Mouse (Mus musculus) mesoderm, embryonic 11.5 days (tissue): ENCODE measurements around the gene Cog6.
"Not testable (repeated sequence)": the region's sequence is repeated elsewhere in the genome, so short reads cannot be mapped to it uniquely, and the experiment has no call there.

Experiments used
- DNase-seq: peaks from one replicate; pipeline ENCODE4 v3.0.0-alpha.2; 2012; ENCODE audit warnings: low read depth, low spot score

Cog6 gene

GRCm38 (mm10) chr3:53032432-53032831, 15.4 kb upstream of the Cog6 start:
- no peak for DNase-seq

- DNase-seq: no peak
These were observed 14.5 kb upstream of the Cog6 start for GRCm38 (mm10) chr3:53031586-53031985.

DNA sequence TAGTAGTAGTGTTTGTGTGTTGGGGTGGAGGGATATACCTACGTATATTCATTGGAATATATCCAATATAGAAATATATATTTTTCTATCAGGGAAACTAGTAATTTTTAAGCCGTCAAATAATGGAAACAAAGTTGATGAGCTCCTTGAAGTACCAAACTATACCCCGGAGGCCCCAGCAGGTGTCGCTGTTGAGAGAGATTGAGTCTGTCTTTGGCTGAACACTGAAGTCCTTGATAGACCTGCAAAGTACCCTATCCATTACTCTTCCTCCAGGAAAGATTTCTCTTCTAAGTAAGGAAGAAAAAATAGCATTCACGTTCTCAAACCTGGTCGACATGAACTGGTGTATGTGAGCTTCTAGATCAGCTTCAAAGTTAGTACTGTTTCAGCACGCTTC, 12.0 kb upstream of the Cog6 start:
- DNase-seq: peak; percentile 83

GRCm38 (mm10) chr3:53027333-53027732, 10.3 kb upstream of the Cog6 start:
- DNase-seq: no peak

GRCm38 (mm10) chr3:53007411-53007810, 9.6 kb downstream of the Cog6 start:
- DNase-seq: no peak

GRCm38 (mm10) chr3:53004406-53005114, 12.5 kb downstream of the Cog6 start:
- peak; percentile 44 for DNase-seq

DNA sequence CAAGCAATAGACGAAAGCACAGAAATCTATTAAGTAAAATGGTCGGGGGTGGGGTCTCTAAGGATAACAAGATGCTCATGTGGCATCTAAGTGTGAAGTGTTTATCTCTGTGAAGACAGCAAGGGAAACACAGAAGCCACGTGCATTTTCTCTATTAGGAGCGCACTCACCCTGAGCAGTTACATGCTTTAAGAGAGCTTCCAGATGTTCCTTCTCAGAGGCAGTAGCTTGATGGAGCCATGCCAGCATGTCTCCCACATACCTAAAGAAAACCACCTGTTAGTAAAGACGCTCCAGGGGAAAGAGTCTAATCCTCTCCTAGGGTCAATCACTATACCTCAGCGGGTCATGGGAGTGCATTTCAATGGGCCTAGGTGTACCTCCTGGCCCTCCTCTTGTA, 15.0 kb downstream of the Cog6 start:
- no peak for DNase-seq

- DNase-seq: no peak
These were observed 17.0 kb downstream of the Cog6 start for GRCm38 (mm10) chr3:52999996-53000395.

GRCm38 (mm10) chr3:52999016-52999744, 17.9 kb downstream of the Cog6 start:
- peak; percentile 30 for DNase-seq

DNA sequence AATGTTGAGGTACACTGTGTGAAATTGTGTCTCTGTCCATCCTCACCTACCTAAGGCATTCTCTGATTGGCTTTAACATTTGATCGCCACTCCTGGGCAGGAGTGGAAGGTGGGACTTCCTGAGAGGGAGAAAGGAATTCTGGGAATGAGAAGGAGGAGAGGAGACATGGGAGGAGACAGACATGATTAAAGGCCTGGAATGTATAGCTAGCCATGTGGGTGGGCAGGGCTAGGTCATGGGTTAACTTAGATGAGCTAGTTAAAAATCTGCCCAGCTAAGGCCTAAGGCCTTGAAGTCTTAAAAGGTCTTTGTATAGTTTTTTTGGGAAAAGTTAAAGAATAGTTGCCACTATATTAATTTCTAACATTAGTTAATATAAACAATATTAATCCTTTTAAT, 19.7 kb downstream of the Cog6 start:
- DNase-seq: peak; percentile 36

- no peak for DNase-seq
These were observed 20.4 kb downstream of the Cog6 start for GRCm38 (mm10) chr3:52996635-52997034.

DNA sequence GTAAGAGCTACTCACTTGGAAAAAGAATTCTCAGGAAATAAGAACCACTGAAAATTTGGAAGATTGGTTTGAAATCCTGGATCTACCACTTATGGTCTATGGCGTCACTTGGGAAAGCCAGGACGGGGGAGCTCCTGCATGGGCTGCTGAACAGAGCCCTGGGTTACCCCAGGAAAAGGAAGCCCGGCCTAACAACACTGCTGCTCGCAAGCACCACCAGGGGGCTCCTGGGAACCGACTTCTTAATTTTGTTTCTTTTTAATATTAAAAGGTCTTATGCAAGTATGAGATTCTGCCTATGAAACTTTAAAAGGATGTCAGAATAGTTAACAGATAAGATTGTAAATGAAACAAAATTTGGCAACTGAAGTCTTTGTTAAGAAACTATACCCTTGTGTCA, 22.4 kb downstream of the Cog6 start:
- DNase-seq: no peak

- no peak for DNase-seq
These were observed 23.7 kb downstream of the Cog6 start for GRCm38 (mm10) chr3:52993296-52993695.

DNA sequence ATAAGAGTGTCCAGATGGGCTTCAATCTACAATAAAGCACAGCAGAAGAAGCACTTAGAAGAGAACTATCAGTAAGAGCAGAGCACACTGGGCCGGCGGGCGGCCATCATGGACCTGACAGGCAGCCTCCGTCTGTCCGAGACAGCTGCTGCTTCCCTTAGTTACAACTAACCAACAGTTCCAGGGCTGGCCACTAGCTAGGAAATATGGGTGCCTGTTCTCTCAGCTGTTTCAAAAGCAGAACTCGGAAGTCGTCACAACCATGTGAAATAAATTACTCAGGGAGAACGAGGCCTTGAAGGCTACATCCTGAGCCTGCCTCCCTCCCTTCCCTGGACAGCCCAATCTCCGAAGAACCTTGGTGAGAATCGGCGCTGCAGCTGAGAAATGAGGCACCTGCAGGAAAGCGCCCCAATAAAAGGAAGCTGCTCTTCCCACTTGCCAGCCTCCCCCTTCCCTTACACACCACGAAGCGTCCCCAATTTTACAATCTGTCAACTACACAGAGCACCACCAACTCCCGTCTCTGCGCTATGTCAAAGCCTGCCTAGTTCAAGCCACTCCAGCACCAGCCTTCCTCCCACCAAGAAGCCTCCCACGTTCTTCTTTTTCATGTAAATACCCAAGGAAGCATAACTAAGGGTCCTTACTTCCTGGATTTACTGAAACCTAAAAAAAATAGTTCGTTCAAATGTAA, 26.8 kb downstream of the Cog6 start:
- no peak for DNase-seq

DNA sequence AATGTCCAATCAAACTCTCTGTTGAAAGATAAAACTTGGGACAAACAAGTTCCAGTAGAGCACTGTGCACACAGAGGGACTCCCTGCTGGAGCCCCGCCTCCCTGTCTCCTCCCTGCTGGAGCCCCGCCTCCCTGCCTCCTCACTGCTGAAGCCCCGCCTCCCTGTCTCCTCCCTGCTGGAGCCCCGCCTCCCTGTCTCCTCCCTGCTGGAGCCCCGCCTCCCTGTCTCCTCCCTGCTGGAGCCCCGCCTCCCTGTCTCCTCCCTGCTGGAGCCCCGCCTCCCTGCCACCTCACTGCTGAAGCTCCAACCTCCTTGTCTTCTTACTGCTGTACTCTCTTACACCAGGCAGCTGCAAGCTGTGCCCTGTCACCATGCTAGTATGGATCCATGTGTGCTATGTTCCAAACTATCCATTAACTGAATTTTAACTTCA, 31.5 kb downstream of the Cog6 start:
- DNase-seq: not testable (repeated sequence)

- DNase-seq: no peak
These were observed 33.3 kb downstream of the Cog6 start for GRCm38 (mm10) chr3:52983772-52984171.

GRCm38 (mm10) chr3:52982993-52983392, 34.0 kb downstream of the Cog6 start:
- no peak for DNase-seq

DNA sequence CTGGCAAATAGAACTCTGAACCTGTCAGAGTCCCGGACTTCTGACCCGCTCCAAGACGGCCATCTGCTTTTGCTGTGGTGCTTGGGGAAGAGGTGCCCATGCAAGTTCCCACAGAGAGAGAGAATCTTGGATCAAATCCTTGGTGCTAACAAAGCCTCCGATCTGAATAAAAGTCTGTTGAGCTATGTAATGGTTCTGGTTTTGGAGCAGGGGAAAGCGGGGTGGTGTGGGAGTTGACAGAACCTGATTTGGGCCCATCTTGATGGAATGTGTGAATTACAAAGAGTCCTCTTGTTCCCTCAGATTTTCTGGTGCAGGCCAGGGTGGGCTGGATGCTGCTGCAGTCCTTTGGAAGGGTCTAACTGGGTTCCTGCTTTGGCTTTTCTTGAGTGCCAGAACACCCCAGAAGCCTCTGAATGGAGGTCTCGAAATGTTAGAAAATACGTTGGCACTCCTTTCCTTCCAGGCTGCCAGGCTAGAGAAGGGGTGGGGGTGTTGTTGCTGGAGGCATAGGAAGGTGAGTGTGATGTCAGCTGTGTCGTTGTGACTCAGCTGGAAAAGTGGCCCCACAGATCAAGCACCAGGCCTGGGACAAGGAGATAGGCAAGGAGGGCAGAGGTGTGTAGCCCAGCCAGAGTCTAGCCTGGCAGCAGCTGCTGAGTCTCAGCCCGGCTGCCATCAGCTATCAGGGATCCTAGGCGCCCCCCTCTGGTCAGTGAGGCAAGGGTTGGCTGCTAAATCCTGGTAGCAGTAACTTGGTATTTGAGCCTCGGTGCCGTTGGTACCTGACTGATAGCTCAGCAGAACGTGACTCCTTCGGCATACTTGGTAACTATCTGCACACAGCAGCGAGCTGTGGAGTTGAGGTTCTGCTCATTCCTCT, 42.1 kb downstream of the Cog6 start:
- DNase-seq: peak; percentile 68

DNA sequence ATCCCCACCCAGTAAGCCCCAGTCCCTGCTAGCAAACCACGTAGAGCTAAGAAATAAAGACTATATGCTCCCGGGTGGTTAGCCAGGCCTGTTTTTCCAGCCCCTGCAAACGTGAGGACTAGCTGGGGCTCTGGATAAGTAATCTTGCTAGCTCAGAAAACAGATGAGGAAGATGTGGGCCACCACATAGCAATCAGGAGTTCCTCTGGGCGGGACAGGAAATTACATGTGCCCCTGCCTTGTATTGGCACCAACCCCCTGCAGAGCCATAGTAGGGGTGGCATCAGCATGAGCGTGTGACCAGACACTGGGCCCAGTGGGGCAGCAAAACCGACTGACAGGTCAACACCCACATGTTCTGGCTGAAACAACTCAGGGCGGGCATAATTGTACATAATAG, 44.1 kb downstream of the Cog6 start:
- DNase-seq: no peak

DNA sequence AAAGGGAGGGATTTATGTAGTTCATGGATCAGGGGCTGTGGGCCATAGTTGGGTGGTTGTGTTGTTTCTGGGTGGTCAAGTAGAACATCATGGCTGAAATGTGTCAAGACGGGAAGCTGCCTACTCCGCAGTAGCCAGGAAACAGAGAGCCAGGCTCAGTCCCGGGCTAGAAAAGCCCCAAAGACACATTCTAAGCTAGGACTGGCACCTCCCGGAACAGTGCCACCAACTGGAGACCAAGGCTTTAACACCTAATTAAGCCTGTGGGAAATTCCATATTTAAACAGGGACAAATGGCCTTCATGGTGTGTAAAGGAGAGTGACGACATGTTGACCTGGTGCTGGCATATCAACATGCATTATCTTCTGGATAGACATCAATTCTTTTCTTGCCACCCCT, 50.0 kb downstream of the Cog6 start:
- no peak for DNase-seq

DNA sequence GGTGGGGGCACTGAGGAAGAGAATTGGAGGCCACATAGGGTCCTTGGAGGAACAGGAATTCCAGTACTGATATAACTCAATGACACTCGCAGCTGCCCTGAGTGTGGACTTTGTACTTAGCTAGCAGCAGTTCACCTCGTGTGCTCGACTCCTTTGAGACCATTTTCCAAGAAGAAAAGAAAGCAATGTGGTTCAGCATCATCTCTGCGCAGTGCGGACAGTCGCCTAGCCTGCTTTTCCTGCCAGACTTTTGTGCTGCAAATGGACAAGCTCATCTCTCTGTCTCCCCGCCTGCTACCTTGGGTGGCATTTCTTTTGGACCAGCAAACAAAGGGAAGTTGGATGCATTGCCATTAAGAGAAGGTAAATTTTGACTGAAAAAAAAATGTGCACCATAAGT, 52.8 kb downstream of the Cog6 start:
- DNase-seq: no peak

DNA sequence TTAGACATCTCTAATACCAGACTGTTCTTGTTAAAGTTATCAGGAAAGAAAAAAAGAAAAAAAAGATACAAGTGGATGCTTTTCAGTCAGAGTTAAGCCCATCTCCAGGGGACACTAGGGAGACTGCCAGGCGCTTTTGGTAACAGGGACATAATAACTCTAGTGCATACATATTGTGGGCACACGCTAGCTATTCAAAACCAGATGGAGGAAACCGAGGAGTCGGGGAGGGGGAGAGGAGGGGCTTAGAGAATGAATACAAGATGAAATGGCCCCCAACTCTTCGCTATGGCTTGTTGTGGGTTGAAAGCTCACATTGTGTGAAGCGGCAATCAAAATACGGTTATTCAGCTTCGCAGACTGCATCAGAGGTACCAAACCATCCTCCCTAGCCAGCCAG, 53.6 kb downstream of the Cog6 start:
- DNase-seq: no peak
